In the genomic region with DNA sequence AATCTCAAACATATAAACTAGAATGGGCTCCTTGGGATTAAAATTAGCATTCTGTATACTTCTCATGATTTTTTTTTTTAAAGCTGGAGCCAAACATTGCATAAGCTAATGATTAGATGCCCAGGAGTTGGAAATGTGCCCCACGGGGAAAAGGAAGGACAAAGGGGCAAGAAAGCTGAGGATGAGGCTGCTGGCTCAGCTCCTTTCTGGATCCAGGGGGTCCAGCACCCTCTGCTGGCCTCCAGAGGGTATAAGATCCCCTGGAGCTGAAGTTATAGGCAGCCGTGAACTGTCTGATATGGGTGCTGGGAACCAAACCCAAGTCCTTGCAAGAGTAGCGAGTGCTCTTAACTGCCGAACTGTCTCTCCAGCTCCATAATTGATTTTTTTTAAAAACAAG, we compare ENCODE assay signal across 15 mouse cellular contexts. TPM values are rescaled to one million over a fixed set of nuclear protein-coding genes. Genes with fewer than 3 reads are reported as not detected.
DNase-seq lines count a peak whose midpoint lies in the region; ATAC-seq and TF ChIP-seq lines count a peak whose summit lies in the region.
"Had no signal": no experiment of that assay in that cellular context is flagged by ENCODE, and none has a peak within 500 bp of the region (broad histone marks: within the 10 kb centered on the region; RNA-seq: fewer than 3 reads in every experiment).

No protein-coding gene starts in this region.

- peak; percentile 51 for TF ChIP-seq CTCF in heart, adult 2 months (IDR thresholded peaks at IDR 0.05)
- TF ChIP-seq CTCF in liver, postnatal 0 days (IDR thresholded peaks at IDR 0.05; ENCODE audit: low read depth) = peak; percentile 13; the same call in 1 of the 2 replicates

- H3K79me2 ChIP-seq in heart, adult 2 months (replicated peaks; ENCODE audit: control insufficient read depth, insufficient read depth, low read length) = peaks cover 1% of the 10 kb centered on the region; the same call in 1 of the 2 replicates

- H3K4me1 ChIP-seq in heart, adult 2 months (ENCODE audit: control insufficient read depth, insufficient read depth, low read length) = no peaks in the 10 kb centered on the region
- H3K4me1 ChIP-seq in liver, postnatal 0 days (ENCODE audit: insufficient read depth) = no peaks in the 10 kb centered on the region
- no peaks in the 10 kb centered on the region for H3K4me1 ChIP-seq in midbrain, embryonic 16.5 days (ENCODE audit: control insufficient read depth, insufficient read depth, low read length)

- no peak for TF ChIP-seq POLR2A in heart, adult 2 months (IDR thresholded peaks at IDR 0.05; ENCODE audit: insufficient read depth, low read depth, low read length)

- no peaks in the 10 kb centered on the region for H3K27me3 ChIP-seq in heart, adult 2 months (ENCODE audit: control insufficient read depth, insufficient read depth, low read length)
- no peaks in the 10 kb centered on the region for H3K27me3 ChIP-seq in liver, postnatal 0 days (ENCODE audit: insufficient read depth, low read length)
- H3K27me3 ChIP-seq in midbrain, embryonic 16.5 days (ENCODE audit: control insufficient read depth, insufficient read depth, low read depth, low read length) = no peaks in the 10 kb centered on the region
- H3K27me3 ChIP-seq: heart, embryonic 15.5 days had no signal

- no peak for DNase-seq in heart, adult 2 months
- DNase-seq in heart, postnatal 36 days = no peak
- DNase-seq in liver, postnatal 0 days = no peak
- DNase-seq in liver (no peak), R1 (ENCODE audit: low read depth, low spot score) (peak; percentile 59)
- peak; percentile 27 to 54 for DNase-seq in kidney, postnatal 4 days
- DNase-seq in neural tube, embryonic 10.5 days (ENCODE audit: extremely low spot score, low spot score) = no peak
- DNase-seq: B cell, adult 2 months; cerebellum, postnatal 36 days; gastrocnemius, postnatal 25 days; right cerebral cortex, postnatal 4 days had no signal

- no peak for TF ChIP-seq EP300 in heart, adult 2 months (IDR thresholded peaks at IDR 0.05; ENCODE audit: insufficient read depth, low read depth, low read length)
- TF ChIP-seq EP300 in liver, postnatal 0 days (IDR thresholded peaks at IDR 0.05; ENCODE audit: low read depth) = no peak

- no peak overlapping the region for H3K4me3 ChIP-seq in heart, adult 2 months
- H3K4me3 ChIP-seq in liver, postnatal 0 days (ENCODE audit: low read depth, low read length) = no peak overlapping the region
- H3K4me3 ChIP-seq in midbrain, embryonic 16.5 days (ENCODE audit: low read depth, low read length) = no peak overlapping the region
- H3K4me3 ChIP-seq: embryonic facial prominence, embryonic 13.5 days; heart, embryonic 15.5 days had no signal

- no peak for ATAC-seq in liver, postnatal 0 days
- ATAC-seq in midbrain, embryonic 16.5 days = no peak

- no peak overlapping the region for H3K27ac ChIP-seq in heart, adult 2 months
- H3K27ac ChIP-seq in liver, postnatal 0 days (ENCODE audit: low read depth) = no peak overlapping the region
- no peak overlapping the region for H3K27ac ChIP-seq in midbrain, embryonic 16.5 days (ENCODE audit: low read length)
- H3K27ac ChIP-seq: embryonic facial prominence, embryonic 13.5 days; heart, embryonic 15.5 days; hindbrain, embryonic 14.5 days had no signal

- H3K9ac ChIP-seq in heart, adult 2 months (ENCODE audit: low read depth, low read length) = no peak overlapping the region
- H3K9ac ChIP-seq in liver, postnatal 0 days (replicated peaks) = no peak overlapping the region
- H3K9ac ChIP-seq in midbrain, embryonic 16.5 days (ENCODE audit: low read depth, low read length) = no peak overlapping the region
- H3K9ac ChIP-seq: embryonic facial prominence, embryonic 13.5 days; heart, embryonic 15.5 days; hindbrain, embryonic 14.5 days had no signal

- WGBS in heart, adult 2 months = 84% methylated on average over 4 of the region's 4 CpGs
- 76% methylated on average over 4 of the region's 4 CpGs for WGBS in liver, postnatal 0 days (ENCODE audit: insufficient replicate concordance)
- WGBS in midbrain, embryonic 16.5 days = 90% methylated on average over 4 of the region's 4 CpGs

- H3K4me2 ChIP-seq in liver, postnatal 0 days (ENCODE audit: low read depth, low read length) = no peak overlapping the region
- H3K4me2 ChIP-seq in midbrain, embryonic 16.5 days (ENCODE audit: low read length) = no peak overlapping the region
- H3K4me2 ChIP-seq: embryonic facial prominence, embryonic 13.5 days; heart, embryonic 15.5 days; hindbrain, embryonic 14.5 days had no signal

- H3K36me3 ChIP-seq in heart, adult 2 months (ENCODE audit: control insufficient read depth, insufficient read depth, low read length) = peaks cover 5% of the 10 kb centered on the region; the same call in 1 of the 2 replicates
- no peaks in the 10 kb centered on the region for H3K36me3 ChIP-seq in liver, postnatal 0 days (replicated peaks; ENCODE audit: insufficient read depth, low read length)
- no peaks in the 10 kb centered on the region for H3K36me3 ChIP-seq in midbrain, embryonic 16.5 days (ENCODE audit: control insufficient read depth, insufficient read depth, low read length)
- H3K36me3 ChIP-seq: embryonic facial prominence, embryonic 13.5 days had no signal

- no peaks in the 10 kb centered on the region for H3K9me3 ChIP-seq in liver, postnatal 0 days (ENCODE audit: low read length)
- H3K9me3 ChIP-seq in midbrain, embryonic 16.5 days (replicated peaks; ENCODE audit: control insufficient read depth, low read length, poor library complexity, severe bottlenecking) = no peaks in the 10 kb centered on the region
- H3K9me3 ChIP-seq: embryonic facial prominence, embryonic 13.5 days; heart, embryonic 15.5 days had no signal

- intact Hi-C loops in heart, adult 2 months (cut with DNase I) = no loop called here
- intact Hi-C loops in heart, postnatal 36 days (cut with DNase I) = no loop called here

RNA-seq across cellular contexts. Expression of a gene that starts 30.1 kb away (rescaled TPM):
- 100 to 1,000 TPM; 320 to 321 TPM for total RNA-seq in heart, adult 2 months (2021)
- polyA plus RNA-seq in heart, adult 2 months (2012; rRNA removed) = 188 and 224 TPM in 2 replicates
- 100 to 1,000 TPM; 291 to 316 TPM for total RNA-seq in heart, postnatal 36 days (2021)
- 69.2 and 71.1 TPM in 2 replicates for polyA plus RNA-seq in liver, postnatal 0 days (2015; fragmentation: Nextera tagmentation; extraction: Ambion mirVana)
- 341 and 351 TPM in 2 replicates for polyA plus RNA-seq in midbrain, embryonic 16.5 days (2015; fragmentation: Nextera tagmentation; extraction: Ambion mirVana)

Comparison
In these comparisons a context has a peak if more than half of its experiments do, and no peak if none do; other contexts are left out.
1. DNase-seq: peak in R1 (single experiment) and kidney, postnatal 4 days (2 of 2); none in heart, adult 2 months (0 of 2), heart, postnatal 36 days (0 of 2), liver, postnatal 0 days (single experiment), liver (single experiment) and neural tube, embryonic 10.5 days (single experiment).